Mouse (Mus musculus) liver, embryonic 14.5 days (tissue): Measurements from ENCODE around the gene Nelfcd. TPM values are rescaled to one million over a fixed set of nuclear protein-coding genes. Genes with fewer than 3 reads are reported as not detected.

Experiments
- ATAC-seq: fragments of 200-750 bp; cut with Nextera tagmentation; 2 replicates; pipeline ENCODE4 v1.8.0; 2017; ENCODE audit warnings: moderate number of reproducible peaks, mild to moderate bottlenecking, moderate library complexity; ENCODE audit not compliant: insufficient read depth
- DNase-seq, 3 experiments: peaks; one replicate each; pipeline ENCODE4 v3.0.0-alpha.2; 2012 to 2013; ENCODE audit warnings: low read depth in 3 of 3, low spot score in 3 of 3
- H3K27ac ChIP-seq: fragments of 300-500 bp; sonication (generic); 2 replicates; pipeline ENCODE4 v1.5.1; 2014; ENCODE audit warnings: moderate library complexity, mild to moderate bottlenecking, control low read depth, inconsistent platforms
- H3K27me3 ChIP-seq: fragments of 300-500 bp; sonication (generic); 2 replicates; pipeline ENCODE4 v1.6.1; 2014; ENCODE audit warnings: mild to moderate bottlenecking, low read length, moderate library complexity; ENCODE audit not compliant: control insufficient read depth, insufficient read depth
- H3K36me3 ChIP-seq: fragments of 300-500 bp; sonication (generic); replicated peaks from 2 replicates; pipeline ENCODE4 v1.6.1; 2014; ENCODE audit warnings: low read depth; ENCODE audit not compliant: control insufficient read depth, insufficient read depth
- H3K4me1 ChIP-seq, 2 experiments: fragments of 200-500 bp in 1 of 2; fragments of 300-500 bp in 1 of 2; sonication (generic) in 1 of 2; replicated peaks; 2 replicates each; pipeline ENCODE4 v1.6.1; 2012 to 2014; ENCODE audit warnings: antibody characterized with exemption in 1 of 2, inconsistent platforms in 1 of 2, low read length in 1 of 2; ENCODE audit not compliant: control insufficient read depth in 2 of 2, insufficient read depth in 2 of 2
- H3K4me2 ChIP-seq: fragments of 300-500 bp; sonication (generic); 2 replicates; pipeline ENCODE4 v1.6.1; 2014; ENCODE audit warnings: low read depth, mild to moderate bottlenecking, control low read depth, moderate library complexity
- H3K4me3 ChIP-seq, 2 experiments: fragments of 200-500 bp in 1 of 2; fragments of 300-500 bp in 1 of 2; sonication (generic) in 1 of 2; 2 replicates each; pipeline ENCODE4 v1.5.1; 2012 to 2014; ENCODE audit warnings: low read depth in 2 of 2, low read length in 2 of 2, mild to moderate bottlenecking in 2 of 2, control low read depth in 1 of 2, inconsistent platforms in 1 of 2, moderate library complexity in 1 of 2; ENCODE audit not compliant: insufficient read depth in 1 of 2
- H3K9ac ChIP-seq: fragments of 300-500 bp; sonication (generic); replicated peaks from 2 replicates; pipeline ENCODE4 v1.6.1; 2014; ENCODE audit warnings: mild to moderate bottlenecking, control low read depth, moderate library complexity
- H3K9me3 ChIP-seq: fragments of 300-500 bp; sonication (generic); 2 replicates; pipeline ENCODE4 v1.6.1; 2016; ENCODE audit warnings: low read length, mixed read lengths; ENCODE audit not compliant: control insufficient read depth
- CTCF ChIP-seq: IDR thresholded peaks from 2 replicates; pipeline ENCODE4 v1.5.1; 2016; ENCODE audit warnings: antibody characterized with exemption, low read depth, control low read depth
- EP300 ChIP-seq: IDR thresholded peaks from 2 replicates; pipeline ENCODE4 v1.6.1; 2016; ENCODE audit warnings: antibody characterized with exemption, low read depth
- WGBS: fragments of 180-500 bp; shearing (Covaris S2); extraction: QIAGEN DNeasy Blood & Tissue Kit; methylation state at CpG from one replicate; pipeline ENCODE4 v1.1.7; 2014; ENCODE audit not compliant: insufficient replicate concordance; 5-methylcytosine and 5-hydroxymethylcytosine counted together
- polyA plus RNA-seq, 2 experiments: library from polyadenylated mRNA; depleted of rRNA in 1 of 2; stranded (reverse) in 1 of 2; unstranded in 1 of 2; fragments of >200 nt; fragmentation: Nextera tagmentation in 1 of 2; extraction: Ambion mirVana in 1 of 2; gene quantifications; 2 replicates each; pipeline versions ENCODE4 v1.2.1 to v1.2.3; 2012 to 2014

The Nelfcd gene
- polyA plus RNA-seq, 2 experiments = 58.2 to 62.1 TPM

DNA sequence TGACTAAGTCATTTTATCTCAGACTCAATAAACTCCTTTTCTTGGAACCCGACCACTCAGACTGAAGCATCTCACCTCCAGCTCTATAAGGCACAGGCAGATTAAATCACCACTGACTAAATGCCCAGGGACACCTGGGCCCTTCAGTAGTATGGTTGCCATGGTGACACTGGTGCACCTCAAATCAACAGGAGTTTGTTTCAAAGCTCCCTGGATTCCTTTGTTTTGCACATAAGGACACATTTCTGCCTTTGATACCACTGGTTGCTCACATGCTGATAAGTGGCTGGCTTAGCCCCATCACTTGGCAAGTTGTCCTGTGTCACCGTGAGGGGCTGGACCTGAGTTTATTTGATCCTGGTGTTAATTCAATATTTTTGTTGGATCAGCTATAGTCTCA lies 43.8 kb downstream of the Nelfcd start:
- no peak overlapping the region for H3K4me3 ChIP-seq
- H3K27me3 ChIP-seq = no peaks in the 10 kb centered on the region
- DNase-seq (no peak), ATAC-seq (no peak)
- H3K36me3 ChIP-seq = peaks cover 19% of the 10 kb centered on the region
- H3K9me3 ChIP-seq = no peaks in the 10 kb centered on the region
- H3K4me1 ChIP-seq = peaks cover 9% of the 10 kb centered on the region in 2 experiments
- H3K9ac ChIP-seq = no peak overlapping the region
- no peak overlapping the region for H3K27ac ChIP-seq
- WGBS = 63% methylated on average over 2 of the region's 2 CpGs
- no peak overlapping the region for H3K4me2 ChIP-seq
- TF ChIP-seq EP300 (no peak), CTCF (no peak)

GRCm38 (mm10) chr2:174463370-174463769 lies 47.8 kb downstream of the Nelfcd start:
- H3K4me2 ChIP-seq = peak overlapping the region; percentile 98
- DNase-seq (no peak), ATAC-seq (peak; percentile 24)
- peak overlapping the region; percentile 80 to 81 for H3K4me3 ChIP-seq
- no peaks in the 10 kb centered on the region for H3K9me3 ChIP-seq
- peaks cover 4 to 5% of the 10 kb centered on the region in 2 experiments; a peak in 2 of 4 replicates for H3K4me1 ChIP-seq
- TF ChIP-seq CTCF = no peak
- TF ChIP-seq EP300 = no peak
- H3K36me3 ChIP-seq = peaks cover 50% of the 10 kb centered on the region
- H3K27me3 ChIP-seq = no peaks in the 10 kb centered on the region
- WGBS = 28% methylated on average over 10 of the region's 10 CpGs
- H3K27ac ChIP-seq = peak overlapping the region; percentile 43
- H3K9ac ChIP-seq = peak overlapping the region; percentile 90

- DNase-seq (peak; percentile 85), ATAC-seq (peak; percentile 100)
- peak within 1 kb of the TSS; percentile 90 for H3K9ac ChIP-seq
- peaks cover 4 to 5% of the 10 kb centered on the region in 2 experiments; a peak in 2 of 4 replicates for H3K4me1 ChIP-seq
- H3K4me2 ChIP-seq = peak within 1 kb of the TSS; percentile 98
- peak within 1 kb of the TSS; percentile 80 to 81 for H3K4me3 ChIP-seq
- WGBS = 2% methylated on average over 48 of the region's 48 CpGs
- TF ChIP-seq EP300 = 0 out of 2 replicates have a peak, but pooled peaks have one; percentile 7
- TF ChIP-seq CTCF = 0 out of 2 replicates have a peak, but pooled peaks have one; percentile 11
- no peaks in the 10 kb centered on the region for H3K9me3 ChIP-seq
- peak within 1 kb of the TSS; percentile 43 for H3K27ac ChIP-seq
- H3K27me3 ChIP-seq = no peaks in the 10 kb centered on the region
- H3K36me3 ChIP-seq = peaks cover 52% of the 10 kb centered on the region
Measured at GRCm38 (mm10) chr2:174463789-174464523, 48.4 kb downstream of the Nelfcd start, which contains the start of gene Atp5e. Atp5e (minus strand) TSS chr2:174464105.

DNA sequence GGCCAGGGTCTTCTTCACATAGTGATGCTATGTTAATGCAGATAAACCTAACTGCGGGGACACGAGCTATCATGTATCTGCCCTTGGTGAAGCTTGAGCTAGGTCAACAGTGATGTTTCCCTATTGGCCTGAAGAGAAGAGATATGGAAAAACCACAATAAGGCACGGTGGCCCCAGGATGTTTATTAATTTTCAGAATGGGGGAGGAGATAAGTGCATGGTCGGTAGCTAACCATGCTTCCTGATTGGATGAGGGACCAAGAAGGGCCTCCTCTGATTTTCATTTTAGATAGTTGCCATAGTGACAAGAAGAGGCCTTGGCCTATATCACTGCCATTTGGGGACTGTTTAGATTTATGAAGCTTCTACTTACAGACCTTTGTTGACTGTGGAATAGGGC lies 54.7 kb downstream of the Nelfcd start:
- Histone ChIP-seq H3K4me2 (peak overlapping the region; percentile 98), H3K27ac (no peak overlapping the region), H3K36me3 (peaks cover 39% of the 10 kb centered on the region), H3K9me3 (no peaks in the 10 kb centered on the region), H3K27me3 (no peaks in the 10 kb centered on the region), H3K4me1 (peaks cover 27 to 33% of the 10 kb centered on the region in 2 experiments), H3K9ac (no peak overlapping the region), H3K4me3 (no peak overlapping the region)
- ATAC-seq (no peak; the same call in 1 of the 2 replicates), DNase-seq (peak; percentile 56 to 73 (median 60))
- TF ChIP-seq CTCF (no peak), EP300 (peak; percentile 53)
- WGBS = 17% methylated on average over 4 of the region's 4 CpGs

- Histone ChIP-seq H3K36me3 (peaks cover 33% of the 10 kb centered on the region), H3K9ac (peak overlapping the region; percentile 93), H3K4me2 (peak overlapping the region; percentile 98), H3K27me3 (no peaks in the 10 kb centered on the region), H3K4me3 (peak overlapping the region in 1 of 2 experiments; percentile 1; a peak in 1 of 4 replicates), H3K27ac (no peak overlapping the region; the same call in 1 of the 2 replicates), H3K9me3 (no peaks in the 10 kb centered on the region), H3K4me1 (peaks cover 27 to 33% of the 10 kb centered on the region in 2 experiments)
- ATAC-seq (no peak), DNase-seq (no peak)
- 75% methylated on average over 7 of the region's 7 CpGs for WGBS
- TF ChIP-seq CTCF (no peak), EP300 (no peak)
Measured at GRCm38 (mm10) chr2:174470786-174471405, 55.3 kb downstream of the Nelfcd start.
